Mouse (Mus musculus): ENCODE results near the gene Nlrc5. TPM values are rescaled to one million over a fixed set of nuclear protein-coding genes. Genes with fewer than 3 reads are reported as not detected.

Nlrc5 gene
- polyA plus RNA-seq, 1 experiment: 1.0 TPM

DNA sequence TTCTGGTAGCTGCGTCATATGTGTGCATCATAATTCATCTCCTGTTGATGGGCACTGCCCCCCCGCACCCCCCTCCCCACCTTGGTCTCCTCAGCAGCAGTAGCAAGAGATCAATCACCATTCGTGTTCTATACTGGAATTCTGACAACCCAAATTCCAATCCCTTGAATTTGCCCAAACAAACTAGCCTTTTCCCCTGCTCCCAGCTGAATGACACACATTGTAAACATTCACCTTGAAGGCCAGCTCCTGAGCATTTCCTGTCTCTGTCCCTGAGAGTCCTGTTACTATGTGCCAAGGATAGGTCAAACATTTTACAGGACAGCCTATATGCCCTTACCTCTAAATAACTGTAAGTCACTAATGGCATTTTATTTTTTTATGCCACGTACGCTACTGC, 21.9 kb downstream of the Nlrc5 start:
- no peak for DNase-seq (ENCODE audit: extremely low spot score in 1 of 2, low spot score in 1 of 2)

GRCm38 (mm10) chr8:94458567-94458966, 24.4 kb downstream of the Nlrc5 start:
- DNase-seq (ENCODE audit: extremely low spot score in 1 of 2, low spot score in 1 of 2): no peak

- DNase-seq (ENCODE audit: extremely low spot score in 1 of 2, low spot score in 1 of 2): no peak
Measured at GRCm38 (mm10) chr8:94469656-94470055, 35.5 kb downstream of the Nlrc5 start.

DNA sequence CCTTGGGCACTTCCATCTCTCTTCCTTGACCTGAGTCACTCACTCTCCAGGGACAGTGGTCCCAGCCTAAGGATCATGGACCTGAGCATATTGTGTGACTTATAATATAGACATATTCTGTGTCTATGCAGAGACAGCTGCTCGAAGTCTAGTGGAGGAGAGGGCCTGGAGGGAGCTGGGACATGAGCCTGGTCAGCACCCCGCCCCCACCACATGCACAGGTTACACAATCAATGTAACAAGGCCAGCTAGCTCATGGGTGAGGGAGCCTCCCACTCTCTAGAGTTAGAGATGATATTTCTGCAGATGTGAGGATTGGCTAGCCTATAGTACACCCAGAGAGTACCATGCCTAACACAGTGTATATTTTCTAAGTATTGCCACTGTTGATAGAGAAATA, 36.6 kb downstream of the Nlrc5 start:
- no peak for DNase-seq (ENCODE audit: extremely low spot score in 1 of 2, low spot score in 1 of 2)

DNA sequence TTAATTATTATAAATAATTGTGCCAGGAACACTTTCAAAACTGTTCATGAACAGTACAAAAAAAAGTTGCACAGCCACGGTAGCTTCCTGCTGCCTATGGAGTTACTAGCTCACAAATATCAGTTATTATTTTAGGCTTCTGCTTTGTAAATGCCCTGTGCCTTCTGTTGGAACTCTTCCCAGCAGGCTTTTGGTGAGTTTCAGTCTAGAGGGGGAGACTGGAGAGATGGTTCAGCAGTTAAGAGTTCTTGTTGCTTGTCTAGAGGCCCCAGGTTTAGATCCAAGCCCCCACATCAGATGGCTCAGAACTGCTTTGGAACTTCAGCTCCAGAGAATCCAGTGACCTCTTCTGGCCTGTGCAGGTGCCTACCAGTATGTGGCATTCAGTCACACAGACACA, 37.1 kb downstream of the Nlrc5 start:
- DNase-seq (ENCODE audit: extremely low spot score in 1 of 2, low spot score in 1 of 2): no peak

DNA sequence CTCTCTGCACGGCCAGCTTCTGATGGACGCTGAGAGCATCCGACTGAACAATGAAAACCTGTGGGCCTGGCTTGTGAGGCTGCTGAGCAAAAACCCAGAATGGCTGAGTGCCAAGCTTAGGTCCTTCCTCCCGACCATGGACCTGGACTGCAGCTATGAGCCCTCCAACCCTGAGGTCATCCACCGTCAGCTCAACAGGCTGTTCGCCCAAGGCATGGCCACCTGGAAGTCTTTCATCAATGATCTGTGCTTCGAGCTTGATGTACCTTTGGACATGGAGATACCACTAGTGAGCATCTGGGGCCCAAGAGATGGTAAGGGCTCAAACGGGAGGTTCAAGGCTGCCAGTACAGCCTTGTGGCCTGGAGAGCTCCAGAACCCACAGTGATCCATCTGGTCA, 38.6 kb downstream of the Nlrc5 start:
- no peak for DNase-seq (ENCODE audit: extremely low spot score in 1 of 2, low spot score in 1 of 2)

GRCm38 (mm10) chr8:94473431-94473830, 39.3 kb downstream of the Nlrc5 start:
- no peak for DNase-seq (ENCODE audit: extremely low spot score in 1 of 2, low spot score in 1 of 2)

GRCm38 (mm10) chr8:94475786-94476185, 41.6 kb downstream of the Nlrc5 start:
- DNase-seq (ENCODE audit: extremely low spot score in 1 of 2, low spot score in 1 of 2): no peak

DNA sequence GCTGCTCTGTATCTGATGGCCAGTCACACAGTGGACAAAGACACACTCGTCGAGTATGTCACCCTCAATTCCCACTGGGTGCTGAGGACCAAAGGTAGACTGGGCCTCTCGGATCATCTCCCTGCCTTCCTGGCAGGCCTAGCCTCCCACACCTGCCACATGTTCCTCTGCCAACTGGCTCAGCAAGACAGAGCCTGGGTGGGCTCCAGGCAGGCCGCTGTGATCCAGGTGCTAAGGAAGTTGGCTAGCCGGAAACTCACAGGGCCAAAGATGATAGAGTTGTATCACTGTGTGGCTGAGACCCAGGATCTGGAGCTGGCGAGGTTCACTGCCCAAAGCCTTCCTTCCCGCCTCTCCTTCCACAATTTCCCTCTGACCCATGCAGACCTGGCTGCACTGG, 42.7 kb downstream of the Nlrc5 start:
- no peak for DNase-seq (ENCODE audit: extremely low spot score in 1 of 2, low spot score in 1 of 2)

GRCm38 (mm10) chr8:94482051-94482450, 47.9 kb downstream of the Nlrc5 start:
- DNase-seq (ENCODE audit: extremely low spot score in 1 of 2, low spot score in 1 of 2): no peak

DNA sequence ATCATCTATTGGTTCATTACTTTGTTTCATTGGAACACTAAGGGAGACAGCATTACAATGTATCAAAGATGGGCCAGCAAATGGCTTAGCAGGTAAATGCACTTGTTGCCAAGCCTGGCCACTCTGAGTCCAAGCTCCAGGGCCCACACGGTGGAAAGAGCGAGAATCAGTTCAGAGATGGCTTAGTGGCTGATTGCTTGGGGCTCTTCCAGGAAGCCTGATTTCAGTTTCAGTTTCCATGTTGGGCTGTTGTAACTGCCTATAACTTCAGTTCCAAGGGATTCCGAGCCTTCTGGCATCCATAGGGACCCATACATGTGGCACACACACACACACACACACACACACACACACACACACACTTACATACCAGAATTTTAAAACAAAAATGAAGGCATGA, 51.1 kb downstream of the Nlrc5 start:
- DNase-seq (ENCODE audit: extremely low spot score in 1 of 2, low spot score in 1 of 2): no peak

DNA sequence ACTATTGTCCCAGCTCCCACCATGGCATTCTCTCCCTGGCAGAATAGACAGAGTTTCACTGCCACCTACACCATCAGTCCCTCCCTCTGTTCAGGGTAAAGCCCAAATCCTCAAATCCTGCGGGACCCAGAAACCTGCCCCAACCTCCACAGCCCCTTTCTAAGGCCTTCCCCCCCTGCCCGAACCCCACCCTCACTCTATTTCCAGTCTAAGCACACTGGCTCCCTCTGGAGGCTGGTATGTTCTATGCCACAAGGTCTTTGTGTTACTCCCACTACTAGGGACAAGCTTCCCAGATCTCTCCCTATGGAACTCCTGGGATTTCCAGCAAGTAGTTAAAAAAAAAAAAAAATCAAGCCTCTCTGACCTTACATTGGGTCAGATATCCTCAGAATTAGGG, 51.7 kb downstream of the Nlrc5 start:
- peak in 1 of 2 experiments; percentile 61 for DNase-seq (ENCODE audit: extremely low spot score in 1 of 2, low spot score in 1 of 2)

GRCm38 (mm10) chr8:94488016-94488415, 53.9 kb downstream of the Nlrc5 start:
- DNase-seq (ENCODE audit: extremely low spot score in 1 of 2, low spot score in 1 of 2): no peak

DNA sequence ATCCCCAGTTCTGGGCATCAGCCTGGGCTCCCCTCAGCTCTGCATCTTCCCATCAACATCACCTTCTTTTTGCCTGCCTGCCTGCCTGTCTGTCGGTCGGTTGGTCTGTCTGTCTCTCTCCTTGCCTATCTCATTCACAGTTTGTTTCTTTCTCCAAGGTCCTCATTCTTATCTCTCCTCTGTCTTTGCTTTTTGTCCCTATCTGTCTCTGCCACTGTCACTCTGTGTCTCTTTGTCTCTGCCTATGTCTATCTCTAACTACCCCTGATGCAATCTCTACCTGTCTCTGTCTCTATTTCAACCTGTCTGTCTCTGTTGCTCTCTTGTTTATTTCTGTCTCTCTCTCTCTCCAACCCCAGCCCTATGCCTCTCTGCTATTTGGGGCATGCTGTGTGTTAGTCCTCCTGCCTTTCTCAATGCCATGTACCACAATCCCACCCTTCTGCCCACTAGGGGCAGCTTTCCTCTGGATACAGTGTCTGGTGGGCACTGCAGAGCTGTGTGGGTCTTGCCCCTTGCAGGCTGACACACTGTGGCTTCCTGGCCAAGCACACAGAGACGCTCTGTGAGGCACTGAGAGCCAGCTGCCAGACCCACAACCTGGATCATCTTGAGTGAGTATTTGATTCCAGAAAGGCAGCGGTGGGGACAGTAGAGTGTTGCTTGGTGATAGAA, 55.8 kb downstream of the Nlrc5 start:
- DNase-seq (ENCODE audit: extremely low spot score in 1 of 2, low spot score in 1 of 2): no peak

DNA sequence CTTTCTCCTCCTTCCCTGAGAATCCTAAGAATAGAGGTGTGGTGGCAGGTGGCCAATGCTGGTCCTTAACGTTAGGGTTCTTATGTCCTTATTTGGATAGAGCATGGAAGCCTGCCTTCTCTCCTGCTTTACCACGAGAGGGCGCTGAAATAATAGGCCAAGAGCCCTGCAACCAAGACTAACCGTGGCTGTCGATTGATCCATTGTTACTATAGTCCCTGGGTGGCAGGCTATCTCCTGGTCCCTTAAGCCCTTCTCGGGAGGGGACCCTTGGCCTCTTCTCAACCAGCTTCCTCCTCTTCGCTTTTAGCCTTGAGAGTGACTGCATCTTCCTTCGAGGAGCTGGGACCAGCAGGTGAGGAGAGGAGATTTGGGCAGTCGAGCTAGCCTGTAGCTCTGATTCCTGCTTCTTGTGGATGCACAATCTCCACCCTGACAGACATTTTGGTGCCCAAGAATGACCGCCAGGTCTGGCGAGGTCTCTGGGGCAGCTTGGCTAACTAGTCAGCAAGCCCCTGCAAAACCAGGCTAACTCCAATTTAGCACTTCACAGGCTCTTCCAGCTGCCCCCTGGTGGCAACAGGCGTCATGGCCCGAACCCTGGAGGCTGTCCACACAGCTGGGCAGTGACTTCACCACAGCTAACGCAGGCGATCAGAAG, 58.0 kb downstream of the Nlrc5 start:
- peak; percentile 55 to 85 for DNase-seq (ENCODE audit: extremely low spot score in 1 of 2, low spot score in 1 of 2)

DNA sequence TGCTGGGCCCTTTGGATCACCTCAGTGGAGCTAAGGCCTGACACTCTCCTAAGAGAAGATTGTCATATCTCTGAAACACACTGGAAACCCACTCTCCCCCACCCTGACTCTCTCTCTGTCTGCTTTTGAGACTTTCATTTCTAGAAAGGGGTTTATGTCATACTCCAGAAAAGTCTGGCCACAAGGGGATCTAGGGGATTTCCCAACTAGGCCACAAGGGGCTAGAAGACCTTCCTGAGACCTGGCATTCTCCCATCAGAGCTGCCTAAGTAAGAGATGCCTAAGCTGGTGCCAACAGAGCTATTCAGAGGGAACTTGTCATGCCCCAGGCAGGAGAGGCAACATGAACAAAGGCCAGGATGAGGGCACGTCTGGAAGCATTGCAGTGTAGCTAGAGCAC, 59.1 kb downstream of the Nlrc5 start:
- no peak for DNase-seq (ENCODE audit: extremely low spot score in 1 of 2, low spot score in 1 of 2)

DNA sequence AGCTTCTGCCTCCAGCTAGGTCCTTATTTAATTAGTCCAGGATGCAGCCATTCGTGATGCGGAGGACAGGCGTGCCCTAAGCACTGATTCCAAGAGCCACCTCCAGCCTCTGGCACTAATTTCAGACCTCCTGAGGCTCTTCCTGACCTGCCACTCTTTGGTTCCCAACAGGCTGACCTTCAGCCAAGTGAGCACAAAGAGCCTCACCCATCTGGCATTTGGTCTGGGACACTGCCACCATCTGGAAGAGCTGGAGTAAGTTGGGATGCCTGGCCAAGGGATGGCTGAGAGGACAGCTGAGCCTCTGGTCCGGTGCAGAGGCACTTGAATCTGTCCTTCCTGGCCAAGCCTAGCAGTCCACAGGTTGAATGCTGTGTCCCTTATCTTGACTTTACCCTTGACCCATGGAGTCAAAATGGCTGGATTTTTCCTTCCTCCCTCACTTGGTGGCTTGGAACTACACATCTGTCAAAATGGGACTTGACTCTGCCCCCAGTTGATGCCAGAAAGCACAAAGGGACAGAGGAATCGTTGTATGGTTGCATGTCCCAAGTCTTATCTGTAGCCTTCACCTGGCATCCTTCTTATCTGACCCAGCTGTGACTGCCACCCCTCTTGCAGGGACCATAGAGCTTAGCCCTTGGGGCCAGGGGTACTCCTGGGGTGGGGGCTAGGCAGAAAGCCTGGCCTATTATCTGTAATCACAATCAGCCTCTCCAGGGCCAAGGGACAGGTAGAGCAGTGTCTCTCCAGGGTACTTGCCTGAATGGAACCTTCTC, 81.5 kb downstream of the Nlrc5 start:
- DNase-seq (ENCODE audit: extremely low spot score in 1 of 2, low spot score in 1 of 2): no peak

DNA sequence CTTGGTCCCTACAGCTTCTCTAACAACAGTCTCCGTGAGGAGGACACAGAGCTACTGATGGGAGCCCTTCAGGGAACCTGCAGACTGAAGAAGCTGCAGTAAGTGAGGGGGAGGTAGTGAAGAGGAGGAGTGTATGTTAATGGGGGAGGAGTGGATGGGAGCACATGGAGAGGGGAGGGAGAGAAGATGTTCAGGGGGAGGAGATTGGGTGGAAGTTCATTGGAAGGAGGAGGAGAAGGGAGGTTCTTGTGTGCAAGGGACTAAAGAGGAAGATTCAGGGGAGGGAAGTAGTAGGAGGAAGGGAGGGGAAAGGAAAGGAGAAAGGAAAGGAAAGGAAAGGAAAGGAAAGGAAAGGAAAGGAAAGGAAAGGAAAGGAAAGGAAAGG, 82.0 kb downstream of the Nlrc5 start:
- DNase-seq (ENCODE audit: extremely low spot score in 1 of 2, low spot score in 1 of 2): no peak

DNA sequence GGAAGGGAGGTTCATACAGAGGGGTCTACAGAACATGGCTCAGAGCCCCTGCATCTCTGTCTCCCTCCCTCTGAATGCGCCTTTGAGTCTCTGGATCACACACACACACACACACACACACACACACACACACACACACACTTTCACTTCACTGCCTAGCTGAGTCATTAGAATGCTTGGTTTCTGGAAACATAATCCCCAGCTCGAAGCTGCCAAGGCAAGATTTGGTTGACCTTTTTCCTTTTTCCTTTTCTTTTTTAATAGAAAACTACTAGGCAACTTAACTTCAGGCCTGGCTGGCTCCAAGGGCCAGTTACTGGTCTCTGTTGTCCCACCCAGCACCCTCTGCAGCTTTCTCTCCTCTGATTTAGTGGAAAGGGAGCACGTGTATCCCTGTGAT, 82.6 kb downstream of the Nlrc5 start:
- DNase-seq (ENCODE audit: extremely low spot score in 1 of 2, low spot score in 1 of 2): peak in 1 of 2 experiments; percentile 23

GRCm38 (mm10) chr8:94518331-94518730, 84.2 kb downstream of the Nlrc5 start:
- DNase-seq (ENCODE audit: extremely low spot score in 1 of 2, low spot score in 1 of 2): no peak

- DNase-seq (ENCODE audit: extremely low spot score in 1 of 2, low spot score in 1 of 2): no peak
Measured at GRCm38 (mm10) chr8:94519021-94519420, 84.9 kb downstream of the Nlrc5 start.

DNA sequence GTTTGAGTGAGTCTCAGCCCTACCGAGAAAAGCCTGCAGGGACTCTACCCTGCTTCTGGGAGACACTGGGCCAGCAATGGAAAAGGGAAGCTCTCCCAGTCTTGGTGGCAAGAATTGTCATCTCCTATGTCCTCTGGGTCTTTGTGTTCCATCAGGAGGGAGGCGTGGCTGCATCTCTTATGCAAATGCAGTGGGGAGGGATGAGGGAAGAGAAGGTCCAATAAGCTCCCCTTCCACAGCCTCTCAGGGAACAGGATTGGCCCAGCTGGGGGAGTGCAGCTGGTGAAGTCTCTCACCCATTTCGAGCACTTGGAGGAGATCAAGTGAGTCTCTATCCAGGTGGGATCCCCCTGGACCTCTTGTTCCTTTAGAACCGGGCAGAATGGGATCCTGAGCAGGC, 87.3 kb downstream of the Nlrc5 start:
- no peak for DNase-seq (ENCODE audit: extremely low spot score in 1 of 2, low spot score in 1 of 2)

Data from frontal cortex, adult 2 months (tissue).